Mouse (Mus musculus): ENCODE data around the gene Hivep3.

- no peak for TF ChIP-seq POLR2A (IDR thresholded peaks at IDR 0.05; ENCODE audit: insufficient read depth, low read depth, low read length)
- TF ChIP-seq CTCF (IDR thresholded peaks at IDR 0.05) = no peak
- no peak for TF ChIP-seq EP300 (IDR thresholded peaks at IDR 0.05; ENCODE audit: insufficient read depth, low read depth, low read length)
These were observed 358 bp downstream of the Hivep3 start for GRCm38 (mm10) chr4:119733942-119734341.
